ENCODE assay signal across 12 mouse cellular contexts in the genomic region with DNA sequence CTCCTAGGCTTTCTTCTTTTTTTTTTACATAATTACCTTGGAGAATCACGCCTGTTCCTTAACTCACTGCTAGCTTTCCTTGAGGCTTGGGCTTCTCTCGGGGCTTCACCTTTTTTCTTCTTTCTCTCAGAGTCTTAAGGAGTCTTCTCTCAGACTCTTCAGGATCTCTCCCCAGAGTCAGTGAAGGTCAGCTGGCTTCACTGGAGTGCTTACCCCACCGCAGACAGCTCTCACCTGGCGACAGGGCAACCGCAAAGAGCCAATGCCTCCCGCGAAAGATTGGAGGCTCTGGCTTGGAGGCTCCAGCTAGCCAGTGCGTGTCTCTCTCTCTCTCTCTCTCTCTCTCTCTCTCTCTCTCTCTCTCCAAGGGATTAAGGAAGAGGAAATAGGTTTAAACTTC.
DNase-seq lines count a peak whose midpoint lies in the region; ATAC-seq lines count a peak whose summit lies in the region.
"Had no signal": no experiment of that assay in that cellular context is flagged by ENCODE, and none has a peak within 500 bp of the region (broad histone marks: within the 10 kb centered on the region; RNA-seq: fewer than 3 reads in every experiment).

No protein-coding gene starts in this region.

- ATAC-seq in heart, embryonic 13.5 days (ENCODE audit: extremely low read depth, insufficient number of reproducible peaks, low FRiP score, low TSS enrichment) = no peak
- ATAC-seq in forebrain, embryonic 16.5 days = no peak
- ATAC-seq in midbrain, embryonic 13.5 days = no peak

- H3K4me1 ChIP-seq in heart, embryonic 13.5 days = no peaks in the 10 kb centered on the region
- no peaks in the 10 kb centered on the region for H3K4me1 ChIP-seq in forebrain, embryonic 16.5 days (replicated peaks; ENCODE audit: control insufficient read depth, insufficient read depth, low read length)
- no peaks in the 10 kb centered on the region for H3K4me1 ChIP-seq in midbrain, embryonic 13.5 days (replicated peaks)

- H3K4me2 ChIP-seq in heart, embryonic 13.5 days = peak overlapping the region; percentile 74
- peak overlapping the region; percentile 70 for H3K4me2 ChIP-seq in forebrain, embryonic 16.5 days (ENCODE audit: low read length)
- peak overlapping the region; percentile 73 for H3K4me2 ChIP-seq in midbrain, embryonic 13.5 days (replicated peaks)

- no peaks in the 10 kb centered on the region for H3K9me3 ChIP-seq in heart, embryonic 13.5 days
- no peaks in the 10 kb centered on the region for H3K9me3 ChIP-seq in forebrain, embryonic 16.5 days (ENCODE audit: control insufficient read depth, low read length)
- no peaks in the 10 kb centered on the region for H3K9me3 ChIP-seq in midbrain, embryonic 13.5 days

- H3K4me3 ChIP-seq in heart, embryonic 13.5 days = peak overlapping the region; percentile 50
- peak overlapping the region; percentile 55 for H3K4me3 ChIP-seq in forebrain, embryonic 16.5 days (replicated peaks; ENCODE audit: low read length)
- peak overlapping the region; percentile 50 for H3K4me3 ChIP-seq in midbrain, embryonic 13.5 days (replicated peaks)
- H3K4me3 ChIP-seq: myocyte had no signal

- H3K36me3 ChIP-seq in heart, embryonic 13.5 days = no peaks in the 10 kb centered on the region
- no peaks in the 10 kb centered on the region for H3K36me3 ChIP-seq in forebrain, embryonic 16.5 days (ENCODE audit: control insufficient read depth, insufficient read depth)
- no peaks in the 10 kb centered on the region for H3K36me3 ChIP-seq in midbrain, embryonic 13.5 days

- WGBS in heart, embryonic 13.5 days = 7% methylated on average over 8 of the region's 8 CpGs
- WGBS in forebrain, embryonic 16.5 days = 12% methylated on average over 8 of the region's 8 CpGs
- 9% methylated on average over 8 of the region's 8 CpGs for WGBS in midbrain, embryonic 13.5 days

- no peak for DNase-seq in heart, adult 11 months
- peak; percentile 4 to 25 for DNase-seq in cerebellum, postnatal 10 days
- no peak for DNase-seq in urinary bladder, postnatal 14 days (ENCODE audit: low spot score)
- no peak for DNase-seq in testis, postnatal 10 days (ENCODE audit: low spot score)
- DNase-seq in yolk sac, embryonic 10.5 days (ENCODE audit: low spot score) = no peak
- DNase-seq: adrenal gland, postnatal 25 days; thymus, adult 2 months had no signal

- H3K9ac ChIP-seq in heart, embryonic 13.5 days = no peak overlapping the region
- no peak overlapping the region for H3K9ac ChIP-seq in forebrain, embryonic 16.5 days (replicated peaks; ENCODE audit: low read depth, low read length)
- H3K9ac ChIP-seq in midbrain, embryonic 13.5 days (replicated peaks) = no peak overlapping the region

- no peak overlapping the region for H3K27ac ChIP-seq in heart, embryonic 13.5 days (replicated peaks)
- H3K27ac ChIP-seq in forebrain, embryonic 16.5 days (ENCODE audit: low read length) = no peak overlapping the region
- H3K27ac ChIP-seq in midbrain, embryonic 13.5 days = no peak overlapping the region

- H3K27me3 ChIP-seq in heart, embryonic 13.5 days (replicated peaks) = peaks cover 51% of the 10 kb centered on the region
- H3K27me3 ChIP-seq in forebrain, embryonic 16.5 days (replicated peaks; ENCODE audit: control insufficient read depth, insufficient read depth, low read length) = no peaks in the 10 kb centered on the region
- H3K27me3 ChIP-seq in midbrain, embryonic 13.5 days = peaks cover 57% of the 10 kb centered on the region
- H3K27me3 ChIP-seq: CH12.LX had no signal

Comparison
In these comparisons a context has a peak if more than half of its experiments do, and no peak if none do; other contexts are left out.
1. DNase-seq: peak in cerebellum, postnatal 10 days (2 of 2); none in heart, adult 11 months (single experiment), urinary bladder, postnatal 14 days (single experiment), testis, postnatal 10 days (single experiment) and yolk sac, embryonic 10.5 days (single experiment).
2. Peak in every context shown above with its lines, with median percentiles within 50 percentile points of each other: H3K4me2 ChIP-seq and H3K4me3 ChIP-seq.